Mouse (Mus musculus): Measurements from ENCODE around the gene Ebi3.

The Ebi3 gene

DNA sequence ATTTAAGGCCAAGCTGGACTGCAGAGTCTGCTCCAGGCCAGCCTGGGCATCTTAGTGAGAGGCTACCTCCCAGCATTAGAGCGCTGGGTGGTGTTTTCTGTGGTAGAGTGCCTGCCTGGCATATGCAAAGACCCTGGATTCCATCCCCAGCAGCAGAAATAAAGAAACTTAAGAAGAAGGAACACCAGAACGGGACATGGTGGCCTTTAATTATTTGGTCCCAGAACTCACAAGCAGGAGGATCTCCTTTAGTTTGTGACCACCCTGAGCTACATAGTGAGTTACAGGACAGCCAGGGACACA is 6.1 kb downstream of the Ebi3 start:
- DNase-seq (ENCODE audit: low spot score), result no peak

GRCm38 (mm10) chr17:55958918-55959728 is 6.7 kb downstream of the Ebi3 start, which contains the start of gene Yju2:
Gene Yju2, plus strand, starts transcription at chr17:55959099.
- peak; percentile 91 for DNase-seq (ENCODE audit: low spot score)

- DNase-seq (ENCODE audit: low spot score), result peak; percentile 3
These were observed 7.7 kb downstream of the Ebi3 start for GRCm38 (mm10) chr17:55959946-55960740.

GRCm38 (mm10) chr17:55960791-55961190 is 8.4 kb downstream of the Ebi3 start:
- peak; percentile 2 for DNase-seq (ENCODE audit: low spot score)

DNA sequence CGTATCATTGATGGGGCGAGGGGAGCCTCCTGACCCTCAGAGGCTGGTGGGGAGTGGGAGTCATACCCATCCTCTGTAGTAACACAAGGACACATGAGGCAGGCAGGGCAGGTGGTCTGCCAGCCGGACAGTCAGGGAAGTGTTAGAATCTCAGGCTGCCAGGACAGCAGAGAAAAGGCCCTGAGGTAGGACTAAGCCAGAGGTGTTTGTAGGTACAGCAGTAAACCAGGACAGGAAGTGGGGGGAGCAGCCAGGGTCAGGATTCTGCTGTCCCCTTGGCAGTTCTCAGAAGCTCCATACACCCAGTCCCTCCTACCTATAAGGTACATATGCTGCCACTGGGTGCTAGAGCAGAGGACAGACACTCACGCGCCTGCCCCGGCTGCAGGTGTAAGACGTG is 9.2 kb downstream of the Ebi3 start:
- DNase-seq (ENCODE audit: low spot score), result no peak

- peak; percentile 4 for DNase-seq (ENCODE audit: low spot score)
These were observed 10.7 kb downstream of the Ebi3 start for GRCm38 (mm10) chr17:55963171-55963570.

GRCm38 (mm10) chr17:55964496-55964895 is 12.1 kb downstream of the Ebi3 start:
- no peak for DNase-seq (ENCODE audit: low spot score)

DNA sequence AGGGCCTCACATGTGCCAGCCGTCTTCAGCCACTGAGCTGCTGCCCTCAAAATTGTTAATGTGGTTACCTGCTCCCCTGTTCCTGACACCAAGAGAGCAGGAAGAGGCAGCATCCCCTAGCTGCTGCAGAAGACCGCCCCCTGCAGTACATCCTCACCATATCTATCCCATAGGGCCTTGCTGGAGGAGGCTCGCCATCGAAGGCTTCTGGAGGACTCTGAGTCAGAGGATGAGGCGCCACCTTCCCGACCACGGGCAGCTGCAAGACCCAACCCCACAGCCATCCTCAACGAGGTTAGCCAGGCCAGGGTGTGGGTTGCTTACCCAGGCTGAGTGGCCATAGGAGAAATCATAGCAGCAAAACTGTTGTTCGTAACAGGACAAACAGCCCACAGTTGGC is 12.6 kb downstream of the Ebi3 start:
- no peak for DNase-seq (ENCODE audit: low spot score)

DNA sequence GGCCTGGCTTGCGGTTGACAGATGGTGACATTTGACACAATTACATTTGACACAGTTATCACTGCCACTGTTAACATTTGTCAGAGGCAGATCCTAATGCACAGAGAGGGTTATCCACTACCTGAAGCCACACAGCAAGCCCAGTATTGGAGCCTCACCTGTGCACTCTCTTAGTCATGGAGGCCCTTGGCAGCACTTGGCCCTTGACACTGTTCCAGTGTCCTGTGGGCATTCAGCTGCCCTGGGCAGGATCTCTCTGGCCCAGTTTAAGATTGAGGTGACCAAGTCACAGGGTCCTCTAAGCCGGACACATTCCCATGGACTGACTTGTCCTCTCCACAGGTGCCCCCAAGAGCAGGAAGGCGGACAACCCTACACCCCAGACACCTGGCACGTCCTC is 14.7 kb downstream of the Ebi3 start:
- no peak for DNase-seq (ENCODE audit: low spot score)

GRCm38 (mm10) chr17:55968210-55968609 is 15.8 kb downstream of the Ebi3 start:
- no peak for DNase-seq (ENCODE audit: low spot score)

DNA sequence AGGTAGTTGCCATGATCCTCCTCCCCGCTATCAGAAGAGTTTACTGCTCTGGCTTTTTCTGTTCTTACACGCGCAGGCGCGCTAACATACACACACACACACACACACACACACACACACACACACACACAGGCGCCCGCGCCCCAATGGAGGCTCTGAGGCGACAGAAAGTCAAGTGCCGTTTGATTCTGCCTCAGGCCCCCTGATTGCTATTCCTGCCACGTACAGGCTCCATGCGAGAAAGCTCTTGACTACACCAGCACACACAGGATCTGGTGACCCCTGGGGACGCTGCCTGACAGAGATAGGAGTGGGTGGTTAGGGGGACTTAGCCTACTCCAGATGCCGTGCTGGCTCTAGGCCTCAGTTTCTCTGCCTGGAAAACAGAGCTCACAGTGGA is 17.1 kb downstream of the Ebi3 start:
- no peak for DNase-seq (ENCODE audit: low spot score)

GRCm38 (mm10) chr17:55969966-55970891 is 17.8 kb downstream of the Ebi3 start, which contains the start of gene Shd:
Gene Shd, plus strand, starts transcription at chr17:55970467.
- no peak for DNase-seq (ENCODE audit: low spot score)

- no peak for DNase-seq (ENCODE audit: low spot score)
These were observed 19.0 kb downstream of the Ebi3 start for GRCm38 (mm10) chr17:55971453-55971852.

DNA sequence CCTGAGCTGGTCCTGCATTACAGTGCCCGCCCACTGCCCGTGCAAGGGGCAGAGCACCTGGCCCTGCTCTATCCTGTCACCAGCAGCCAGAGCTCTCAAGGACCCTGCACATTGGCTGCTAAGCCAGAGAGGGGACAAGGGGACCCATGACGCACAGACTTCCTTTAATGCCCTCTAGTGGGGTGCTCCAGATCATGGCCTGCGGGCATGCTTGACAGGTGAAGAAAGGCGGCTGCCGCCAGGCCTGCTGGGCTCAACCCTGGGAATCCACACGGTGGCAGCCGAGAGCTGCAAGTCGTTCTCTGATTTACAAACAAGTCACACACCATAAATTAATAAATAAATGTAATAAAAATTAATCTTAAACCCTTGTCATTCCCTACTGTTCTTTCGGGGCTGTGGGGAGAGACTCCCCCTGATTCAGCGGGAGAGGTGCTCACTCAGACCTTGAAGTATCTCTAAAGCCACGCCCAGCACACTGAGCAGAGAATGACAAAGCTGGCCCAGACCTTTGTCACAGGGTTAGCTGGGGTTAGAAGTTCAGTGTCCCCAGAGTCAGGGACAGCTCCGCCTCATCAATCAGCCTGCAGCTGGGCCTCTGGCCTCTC is 23.9 kb downstream of the Ebi3 start:
- DNase-seq (ENCODE audit: low spot score), result peak; percentile 81

DNA sequence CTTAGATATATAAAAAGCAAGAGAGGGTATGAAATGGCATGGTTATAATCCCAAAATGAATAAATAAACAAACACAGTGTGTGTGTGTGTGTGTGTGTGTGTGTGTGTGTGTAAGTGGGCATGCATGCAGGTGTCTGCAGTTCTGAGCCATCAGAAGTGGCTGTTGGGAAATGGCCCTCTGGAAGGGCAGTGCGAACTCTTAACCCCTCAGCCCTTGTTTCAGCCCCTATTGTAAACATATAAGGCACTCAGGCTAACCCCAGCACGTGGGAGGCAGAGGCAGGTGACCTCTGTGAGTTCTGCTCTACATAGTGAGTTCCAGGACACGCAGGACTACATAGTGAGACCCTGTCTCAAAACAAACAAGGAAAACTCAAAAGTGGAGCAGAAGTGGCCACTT is 24.9 kb downstream of the Ebi3 start:
- no peak for DNase-seq (ENCODE audit: low spot score)

DNA sequence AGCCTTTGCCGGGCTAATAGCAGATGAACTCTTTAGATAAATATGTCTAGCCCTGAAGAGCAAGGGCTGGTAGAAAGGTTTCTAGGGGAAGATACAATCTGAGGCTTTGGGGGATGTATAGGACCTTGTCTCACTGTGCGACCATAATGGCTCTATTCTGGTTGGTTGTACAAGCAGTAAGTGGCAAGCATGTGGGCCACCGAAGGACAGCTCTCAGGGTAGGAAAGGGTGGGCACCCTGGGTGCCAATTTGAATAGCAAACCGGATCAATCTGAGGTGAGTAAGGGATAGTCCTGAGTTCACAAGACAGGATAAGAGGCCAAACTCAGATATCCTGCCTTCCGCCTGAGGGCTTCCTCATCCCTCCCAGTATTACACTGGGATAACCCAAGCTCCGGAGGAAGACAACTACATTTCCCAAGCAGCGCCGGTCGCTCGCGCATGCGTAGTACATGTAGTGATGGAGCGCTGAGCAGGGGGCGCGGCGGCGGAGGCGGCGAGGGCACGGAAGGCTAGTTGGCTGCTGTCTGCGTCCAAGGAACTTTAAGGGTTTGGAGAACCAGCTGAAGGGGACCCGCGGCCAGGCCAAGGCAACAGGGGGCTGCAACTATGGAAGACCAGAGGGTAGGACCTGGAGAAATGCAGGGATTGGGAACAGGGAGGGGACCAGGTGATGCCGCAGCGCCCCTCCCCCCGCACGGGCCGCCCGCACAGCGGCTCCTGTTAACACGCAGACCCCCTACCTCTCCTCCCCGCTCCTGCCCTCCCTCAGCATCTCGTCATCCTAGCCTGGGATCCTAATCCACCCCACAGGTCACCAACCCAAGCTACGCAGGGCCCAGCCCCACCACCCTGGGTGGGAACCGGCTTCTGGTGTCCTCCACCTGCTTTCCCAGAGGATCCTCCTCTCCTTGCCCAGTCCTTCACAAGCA is 33.9 kb downstream of the Ebi3 start, which contains the start of gene Fsd1:
Gene Fsd1, plus strand, starts transcription at position 480 of the 932 bp plus-strand sequence.
- peak; percentile 47 for DNase-seq (ENCODE audit: low spot score)

GRCm38 (mm10) chr17:55990278-55990898 is 37.9 kb downstream of the Ebi3 start:
- DNase-seq (ENCODE audit: low spot score), result no peak

DNA sequence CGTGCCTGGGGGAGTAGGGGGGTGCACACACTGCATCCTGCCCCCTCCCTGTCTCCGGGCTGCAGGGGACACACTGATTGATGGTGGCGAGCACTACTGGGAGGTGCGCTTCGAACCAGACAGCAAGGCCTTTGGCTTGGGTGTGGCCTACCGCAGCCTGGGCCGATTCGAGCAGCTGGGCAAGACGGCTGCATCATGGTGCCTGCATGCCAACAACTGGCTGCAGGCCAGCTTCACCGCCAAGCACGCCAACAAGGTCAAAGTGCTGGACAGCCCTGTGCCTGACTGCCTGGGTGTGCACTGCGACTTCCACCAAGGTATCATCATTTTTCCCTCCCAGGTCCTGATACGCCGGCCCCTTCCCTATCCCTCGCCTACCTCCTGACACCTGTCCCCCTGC is 43.6 kb downstream of the Ebi3 start:
- DNase-seq (ENCODE audit: low spot score), result no peak

DNA sequence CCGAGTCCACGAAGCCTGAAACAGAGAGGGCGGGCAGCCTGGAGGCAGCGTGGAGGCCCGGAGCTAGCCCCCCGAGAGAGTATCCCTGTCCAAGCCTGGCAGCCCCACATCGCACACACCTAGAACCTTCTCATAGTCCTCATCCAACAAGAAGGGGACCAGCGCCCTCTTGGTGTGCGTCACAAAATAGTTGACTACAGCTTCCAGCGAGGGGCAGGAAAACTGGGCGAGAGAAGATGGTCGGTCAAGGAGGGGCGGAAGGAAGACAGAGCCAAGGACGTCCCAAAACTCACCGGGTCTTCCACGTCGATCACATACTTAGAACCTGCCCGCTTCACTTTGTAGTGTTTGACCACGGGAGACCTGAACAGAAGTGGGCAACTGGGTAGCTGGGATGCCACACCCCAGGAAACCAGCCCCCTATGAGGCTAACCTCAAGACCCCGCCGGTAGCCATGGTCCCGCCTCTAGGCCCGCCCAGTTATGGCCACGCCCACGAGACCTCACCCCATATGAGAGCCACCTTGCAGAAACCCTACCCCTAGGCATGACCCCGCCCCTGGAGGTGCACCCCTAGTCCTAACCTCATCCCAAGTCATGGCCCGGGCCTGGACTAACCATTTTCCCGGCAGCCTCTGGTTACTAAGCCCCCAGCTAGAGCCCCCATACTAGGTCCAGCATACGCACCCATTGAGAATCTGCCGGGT is 47.5 kb downstream of the Ebi3 start:
- no peak for DNase-seq (ENCODE audit: low spot score)

DNA sequence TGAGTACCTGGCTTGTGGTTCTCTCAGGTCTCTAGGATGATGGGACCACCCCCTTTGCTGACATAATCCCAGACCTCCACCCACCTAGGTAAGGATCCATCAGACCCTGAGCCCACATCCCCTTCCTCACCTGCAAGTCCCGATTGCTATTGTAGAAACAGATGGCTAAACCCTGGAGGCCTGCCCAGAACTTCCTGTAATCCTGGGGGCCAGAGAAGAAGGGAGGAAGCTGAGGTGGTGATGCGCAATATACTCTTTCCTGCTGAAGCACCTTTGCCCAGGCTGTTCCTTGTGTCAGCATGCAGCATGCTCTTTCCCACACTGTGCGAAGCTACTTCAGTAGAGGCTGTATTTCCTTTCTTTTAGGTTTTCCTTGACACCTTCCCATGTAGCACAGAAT is 50.6 kb downstream of the Ebi3 start:
- DNase-seq (ENCODE audit: low spot score), result no peak

Measured in urinary bladder, postnatal 14 days (tissue).